Mouse (Mus musculus): ENCODE data around the gene Hddc3.
"Not testable (repeated sequence)": the region's sequence is repeated elsewhere in the genome, so short reads cannot be mapped to it uniquely, and the experiment has no call there.

- TF ChIP-seq POLR2A (IDR thresholded peaks at IDR 0.05; ENCODE audit: low read depth, low read length); CTCF (IDR thresholded peaks at IDR 0.05; ENCODE audit: extremely low read depth, insufficient read length, insufficient replicate concordance, low read depth, low read length): not testable (repeated sequence)
Observed at GRCm38 (mm10) chr7:80396427-80396826, 53.5 kb downstream of the Hddc3 start.

Measured in small intestine, adult 2 months (tissue).